Mouse (Mus musculus) brain, adult 2 months (tissue): ENCODE data around the gene Akr1b3.

Experiments
- DNase-seq: peaks from one replicate; pipeline ENCODE4 v3.0.0; 2011; ENCODE audit warnings: low read depth, low spot score

Gene Akr1b3

DNA sequence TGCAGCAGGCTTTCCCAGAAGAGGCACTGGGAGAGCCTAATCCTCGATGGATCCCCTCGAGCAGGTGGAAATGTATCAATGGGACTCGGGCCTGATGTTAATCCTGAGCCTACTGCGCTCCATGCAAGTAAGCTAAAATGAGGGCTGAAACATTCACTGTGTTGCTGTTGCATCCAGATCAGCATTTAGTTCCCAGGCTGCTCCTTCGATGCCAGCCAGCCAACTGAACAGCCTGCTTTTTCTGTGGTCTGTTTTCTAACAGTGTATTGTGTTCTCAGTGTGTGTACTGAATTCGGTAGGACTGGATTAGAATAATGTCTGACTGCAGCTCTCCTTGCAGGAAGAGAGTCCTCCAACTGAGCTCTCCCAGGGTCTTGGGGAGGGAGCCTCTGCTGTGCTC lies 46.6 kb downstream of the Akr1b3 start:
- DNase-seq = peak; percentile 45

- DNase-seq = no peak
Measured at GRCm38 (mm10) chr6:34258546-34258945, 58.7 kb downstream of the Akr1b3 start.
